Mouse (Mus musculus) hindbrain, postnatal 0 days (tissue): ENCODE results near the gene Adcy9. TPM values are rescaled to one million over a fixed set of nuclear protein-coding genes. Genes with fewer than 3 reads are reported as not detected.
"Not testable (repeated sequence)": the region's sequence is repeated elsewhere in the genome, so short reads cannot be mapped to it uniquely, and the experiment has no call there.

Experiments used
- ATAC-seq: fragments of 200-750 bp; cut with Nextera tagmentation; 2 replicates; pipeline ENCODE4 v1.8.0; 2017; ENCODE audit warnings: mild to moderate bottlenecking, moderate TSS enrichment, moderate library complexity
- DNase-seq: peaks from one replicate; pipeline ENCODE4 v3.0.0-alpha.2; 2015; ENCODE audit warnings: low spot score
- H3K27ac ChIP-seq: fragments of 300-500 bp; sonication (generic); 2 replicates; pipeline ENCODE4 v1.5.1; 2014; ENCODE audit warnings: mild to moderate bottlenecking
- H3K27me3 ChIP-seq: fragments of 300-500 bp; sonication (generic); 2 replicates; pipeline ENCODE4 v1.6.1; 2014; ENCODE audit warnings: low read length, mixed read lengths; ENCODE audit not compliant: insufficient read depth
- H3K36me3 ChIP-seq: fragments of 300-500 bp; sonication (generic); 2 replicates; pipeline ENCODE4 v1.6.1; 2014; ENCODE audit warnings: low read length, mixed read lengths; ENCODE audit not compliant: insufficient read depth
- H3K4me1 ChIP-seq: fragments of 300-500 bp; sonication (generic); 2 replicates; pipeline ENCODE4 v1.6.1; 2014; ENCODE audit warnings: antibody characterized with exemption, low read length, mixed read lengths; ENCODE audit not compliant: insufficient read depth
- H3K4me2 ChIP-seq: fragments of 300-500 bp; sonication (generic); 2 replicates; pipeline ENCODE4 v1.6.1; 2014; ENCODE audit warnings: low read depth, mild to moderate bottlenecking, low read length, moderate library complexity, mixed read lengths
- H3K4me3 ChIP-seq: fragments of 300-500 bp; sonication (generic); 2 replicates; pipeline ENCODE4 v1.5.1; 2014; ENCODE audit warnings: low read length
- H3K9ac ChIP-seq: fragments of 300-500 bp; sonication (generic); replicated peaks from 2 replicates; pipeline ENCODE4 v1.6.1; 2014; ENCODE audit warnings: mild to moderate bottlenecking, low read length, moderate library complexity, mixed read lengths
- H3K9me3 ChIP-seq: fragments of 300-500 bp; sonication (generic); 2 replicates; pipeline ENCODE4 v1.6.1; 2016; ENCODE audit warnings: low read length, mixed read lengths
- CTCF ChIP-seq: IDR thresholded peaks from 2 replicates; pipeline ENCODE4 v1.5.1; 2016; ENCODE audit warnings: antibody characterized with exemption, control low read depth, low read depth
- WGBS: fragments of 180-500 bp; shearing (Covaris S2); extraction: QIAGEN DNeasy Blood & Tissue Kit; methylation state at CpG from one replicate; pipeline ENCODE4 v1.1.7; 2014; 5-methylcytosine and 5-hydroxymethylcytosine counted together
- polyA plus RNA-seq: library from polyadenylated mRNA; unstranded; fragments of >200 nt; fragmentation: Nextera tagmentation; extraction: Ambion mirVana; gene quantifications from 2 replicates; pipeline ENCODE4 v1.2.1, GENCODE M21; 2015
- total RNA-seq: library from RNA; depleted of rRNA; stranded (reverse); fragments of >200 nt; gene quantifications from 2 replicates; pipeline ENCODE4 v1.2.3, GENCODE M21; 2014; rRNA removed

Gene Adcy9
- total and polyA plus RNA-seq, 2 experiments from 2014 or later, result 4.3 to 31.6 TPM

DNA sequence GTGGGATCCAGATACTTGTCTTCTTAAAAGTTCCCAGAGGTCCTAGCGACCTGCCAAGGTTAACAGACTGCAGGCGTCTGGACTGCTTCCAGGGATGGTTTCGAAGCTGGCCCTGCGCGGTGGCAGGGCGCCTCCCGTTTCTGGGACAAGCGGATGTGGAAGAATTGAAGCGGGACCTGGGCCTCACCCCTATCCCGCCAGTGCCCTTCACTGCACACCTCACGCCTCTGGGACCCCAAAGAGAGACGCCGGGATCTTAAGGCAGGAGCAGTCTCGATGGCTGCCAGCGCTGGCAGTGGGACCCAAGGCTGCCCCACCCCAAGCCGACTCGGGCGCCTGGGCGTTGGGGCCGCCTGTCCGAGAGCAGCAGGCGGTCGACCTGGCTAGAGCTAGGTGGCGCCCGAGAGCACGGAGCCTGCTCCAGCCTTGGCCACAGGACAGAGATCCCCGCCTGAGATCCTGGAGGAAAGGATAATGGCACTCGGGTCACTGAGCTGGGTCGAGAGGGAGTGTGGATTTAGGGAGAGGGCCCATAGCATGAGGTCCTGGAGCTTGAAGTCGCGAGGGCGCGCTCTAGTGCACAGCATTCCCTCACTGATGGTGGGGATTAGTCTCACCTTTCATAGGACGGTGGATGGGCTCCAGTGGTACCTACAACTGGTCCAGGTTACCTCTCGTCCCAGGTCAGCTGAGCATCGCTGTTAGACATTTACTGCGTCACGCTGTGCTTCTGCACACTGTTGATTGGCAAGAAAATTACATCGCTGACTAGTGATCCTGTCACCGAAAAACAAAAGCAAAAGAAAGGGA, 152.2 kb downstream of the Adcy9 start:
- TF ChIP-seq CTCF, result peak; percentile 86
- Histone ChIP-seq H3K9ac (peak overlapping the region; percentile 51), H3K4me1 (peaks cover 10% of the 10 kb centered on the region; the same call in 1 of the 2 replicates), H3K4me3 (peak overlapping the region; percentile 35), H3K9me3 (no peaks in the 10 kb centered on the region), H3K27me3 (no peaks in the 10 kb centered on the region), H3K27ac (no peak overlapping the region), H3K36me3 (no peaks in the 10 kb centered on the region), H3K4me2 (peak overlapping the region; percentile 78)
- WGBS, result 9% methylated on average over 40 of the region's 40 CpGs
- DNase-seq (peak; percentile 84), ATAC-seq (peak; percentile 86)

DNA sequence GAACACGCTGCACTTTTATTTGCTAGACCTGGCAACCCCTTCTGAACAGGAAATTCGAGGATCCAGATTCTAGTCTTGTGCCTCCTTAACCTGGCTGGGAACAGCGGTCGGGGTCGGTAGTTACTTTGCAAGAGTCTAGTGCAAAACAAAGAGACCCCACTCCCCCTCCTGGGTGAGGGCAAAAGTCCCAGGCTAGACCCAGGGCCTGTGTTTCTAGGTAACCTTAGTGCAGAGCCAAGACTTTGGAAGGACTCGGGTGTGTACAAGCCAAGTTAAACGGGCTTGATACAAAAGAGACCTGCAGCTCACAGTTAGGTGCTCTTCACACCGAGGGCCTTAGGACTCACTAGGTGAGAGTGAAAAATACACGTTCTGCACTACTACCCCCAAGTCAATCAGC, 152.8 kb downstream of the Adcy9 start:
- ATAC-seq, result no peak; the same call in 1 of the 2 replicates
- 50% methylated on average over 9 of the region's 9 CpGs for WGBS
- H3K9me3 ChIP-seq, result no peaks in the 10 kb centered on the region
- TF ChIP-seq CTCF, result no peak
- no peak overlapping the region for H3K27ac ChIP-seq
- H3K27me3 ChIP-seq, result no peaks in the 10 kb centered on the region
- peaks cover 10% of the 10 kb centered on the region; the same call in 1 of the 2 replicates for H3K4me1 ChIP-seq
- H3K4me2 ChIP-seq, result peak overlapping the region; percentile 78
- no peaks in the 10 kb centered on the region for H3K36me3 ChIP-seq
- no peak for DNase-seq
- H3K4me3 ChIP-seq, result peak overlapping the region; percentile 35; the same call in 1 of the 2 replicates
- H3K9ac ChIP-seq, result no peak overlapping the region; the same call in 1 of the 2 replicates

DNA sequence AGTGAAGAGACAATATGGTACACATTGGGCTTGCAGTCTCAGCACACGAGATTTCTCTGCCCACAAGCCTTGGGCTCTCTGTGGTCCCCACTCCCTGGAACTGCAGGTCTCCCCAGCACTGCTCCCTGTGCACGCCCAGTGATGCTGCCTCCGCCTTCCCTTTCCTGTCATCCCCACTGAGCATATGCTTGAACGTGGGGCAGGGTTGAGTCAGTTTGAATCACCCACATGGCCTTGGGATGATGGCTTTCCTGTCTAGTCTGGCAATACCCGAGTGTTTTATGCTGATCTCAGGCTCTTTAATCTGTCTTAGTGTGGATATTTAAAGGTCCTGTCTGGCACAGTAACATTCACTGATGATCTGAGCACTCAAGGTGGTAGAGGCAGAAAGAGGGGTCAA, 154.9 kb downstream of the Adcy9 start:
- Histone ChIP-seq H3K4me3 (no peak overlapping the region), H3K27ac (no peak overlapping the region), H3K9me3 (no peaks in the 10 kb centered on the region), H3K4me1 (peaks cover 7% of the 10 kb centered on the region; the same call in 1 of the 2 replicates), H3K36me3 (no peaks in the 10 kb centered on the region), H3K9ac (no peak overlapping the region), H3K4me2 (no peak overlapping the region), H3K27me3 (no peaks in the 10 kb centered on the region)
- TF ChIP-seq CTCF, result no peak
- ATAC-seq (no peak), DNase-seq (no peak)
- 56% methylated on average over 5 of the region's 5 CpGs for WGBS

DNA sequence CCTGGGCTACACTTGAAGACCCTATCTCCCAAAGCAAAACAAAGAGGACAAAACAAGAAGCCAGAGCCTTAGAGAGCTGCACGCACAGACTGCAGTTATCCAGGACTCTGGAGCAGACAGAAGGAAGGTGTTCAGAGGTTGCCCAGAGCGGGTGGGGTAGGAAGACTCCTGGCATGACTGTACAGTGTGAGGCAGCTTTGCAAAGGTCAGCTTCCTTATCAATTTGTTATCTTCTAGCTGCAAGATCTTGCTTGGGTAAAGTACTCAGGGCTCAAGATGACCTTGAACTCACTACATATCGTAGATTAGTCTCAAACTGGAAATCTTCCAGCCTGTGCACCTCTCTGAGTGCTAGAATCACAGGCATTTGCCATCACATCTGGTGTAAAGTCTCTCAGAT, 156.8 kb downstream of the Adcy9 start:
- no peak overlapping the region for H3K27ac ChIP-seq
- TF ChIP-seq CTCF, result no peak
- H3K9me3 ChIP-seq, result no peaks in the 10 kb centered on the region
- H3K27me3 ChIP-seq, result no peaks in the 10 kb centered on the region
- ATAC-seq (no peak), DNase-seq (no peak)
- no peak overlapping the region for H3K4me2 ChIP-seq
- H3K36me3 ChIP-seq, result no peaks in the 10 kb centered on the region
- H3K4me3 ChIP-seq, result no peak overlapping the region
- 86% methylated on average over 3 of the region's 3 CpGs for WGBS
- H3K9ac ChIP-seq, result no peak overlapping the region
- H3K4me1 ChIP-seq, result peaks cover 7% of the 10 kb centered on the region; the same call in 1 of the 2 replicates

DNA sequence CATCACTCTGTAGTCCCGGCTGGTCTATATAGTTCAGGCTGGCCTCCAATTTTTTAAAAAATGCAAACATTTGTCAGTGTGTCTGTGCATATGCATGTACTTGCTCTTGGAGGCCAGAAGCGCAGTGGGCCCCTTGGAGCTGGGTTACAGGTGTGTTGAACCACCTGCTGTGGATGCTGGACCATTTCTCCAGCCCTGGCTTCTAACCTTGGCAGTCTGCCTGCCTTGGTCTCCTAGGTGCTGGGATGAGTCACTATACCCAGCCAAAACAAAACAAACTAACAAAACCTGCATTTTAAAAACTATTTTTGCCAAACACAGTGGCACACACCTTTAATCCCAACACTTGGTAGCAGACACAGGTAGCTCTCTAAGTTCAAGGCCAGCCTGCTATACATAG, 162.8 kb downstream of the Adcy9 start:
- DNase-seq (no peak), ATAC-seq (no peak)
- no peak overlapping the region for H3K4me2 ChIP-seq
- H3K4me1 ChIP-seq, result no peaks in the 10 kb centered on the region
- no peaks in the 10 kb centered on the region for H3K9me3 ChIP-seq
- no peaks in the 10 kb centered on the region for H3K27me3 ChIP-seq
- no peak overlapping the region for H3K9ac ChIP-seq
- no peak for TF ChIP-seq CTCF
- no peaks in the 10 kb centered on the region for H3K36me3 ChIP-seq
- H3K27ac ChIP-seq, result no peak overlapping the region
- WGBS, result 92% methylated on average over 2 of the region's 2 CpGs
- H3K4me3 ChIP-seq, result no peak overlapping the region

DNA sequence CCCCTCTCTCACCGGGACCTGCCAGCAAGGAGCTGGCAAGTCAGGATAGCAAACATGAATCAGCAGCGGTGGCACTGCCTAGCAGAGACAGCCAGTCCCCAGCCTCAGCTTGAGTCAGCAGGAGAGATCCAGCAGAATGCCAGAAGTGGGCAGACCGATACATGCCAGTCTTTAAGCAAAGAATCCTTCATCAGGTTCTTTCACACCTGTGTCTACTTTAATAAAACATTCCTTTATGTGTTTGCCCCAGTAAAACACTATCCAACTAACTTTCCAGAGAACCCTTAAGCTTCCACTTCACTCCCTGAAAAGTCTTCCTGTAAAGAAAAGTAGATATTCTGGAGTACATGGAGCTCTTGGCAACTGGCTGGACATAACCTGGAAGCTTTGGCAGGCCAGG, 171.5 kb downstream of the Adcy9 start:
- Histone ChIP-seq H3K4me3 (no peak overlapping the region), H3K9me3 (peaks cover 7% of the 10 kb centered on the region), H3K36me3 (no peaks in the 10 kb centered on the region), H3K27me3 (no peaks in the 10 kb centered on the region), H3K9ac (no peak overlapping the region), H3K4me1 (no peaks in the 10 kb centered on the region), H3K27ac (no peak overlapping the region), H3K4me2 (no peak overlapping the region)
- no peak for ATAC-seq
- 89% methylated on average over 3 of the region's 3 CpGs for WGBS
- no peak for TF ChIP-seq CTCF
- DNase-seq, result no peak

DNA sequence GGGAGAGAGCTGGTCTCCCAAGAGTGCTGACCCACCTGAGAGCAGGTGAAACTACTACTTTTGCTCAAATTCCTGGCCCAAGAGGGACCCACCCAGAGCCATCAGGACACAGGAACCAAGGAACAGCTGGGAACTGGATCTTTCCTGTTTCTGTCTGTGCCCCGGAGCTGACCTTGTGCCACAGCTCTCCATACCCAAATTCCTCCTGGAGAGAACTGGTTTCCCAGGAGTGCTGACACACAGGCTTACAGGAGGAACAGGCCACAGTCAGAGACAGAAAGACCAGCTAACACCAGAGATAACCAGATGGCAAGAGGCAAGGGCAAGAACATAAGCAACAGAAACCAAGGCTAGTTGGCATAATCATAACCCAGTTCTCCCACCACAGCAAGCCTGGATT, 175.1 kb downstream of the Adcy9 start:
- not testable (repeated sequence) for H3K9ac ChIP-seq, H3K4me2 ChIP-seq, H3K36me3 ChIP-seq, H3K9me3 ChIP-seq, ATAC-seq, H3K27me3 ChIP-seq, H3K4me1 ChIP-seq, H3K4me3 ChIP-seq, DNase-seq, H3K27ac ChIP-seq
- WGBS, result 84% methylated on average over 1 of the region's 1 CpGs

Other genes with a start within 250 kb of the Adcy9 start
- 59.4 and 61.6 TPM in 2 replicates for gene Crebbp, start 206.5 kb downstream of the Adcy9 start, total RNA-seq
- 28.3 and 29.8 TPM in 2 replicates for gene Crebbp, start 206.5 kb downstream of the Adcy9 start, polyA plus RNA-seq
- gene Srl, start 121.3 kb upstream of the Adcy9 start, total RNA-seq, result 28.3 and 50.6 TPM in 2 replicates
- 8.7 and 10.6 TPM in 2 replicates for gene Srl, start 121.3 kb upstream of the Adcy9 start, polyA plus RNA-seq
- gene Tfap4, start 139.4 kb upstream of the Adcy9 start, total RNA-seq, result 7.8 and 9.3 TPM in 2 replicates
- 7.0 and 7.6 TPM in 2 replicates for gene Tfap4, start 139.4 kb upstream of the Adcy9 start, polyA plus RNA-seq
- gene Glis2, start 174.2 kb upstream of the Adcy9 start, total RNA-seq, result 25.8 and 28.2 TPM in 2 replicates
- gene Glis2, start 174.2 kb upstream of the Adcy9 start, polyA plus RNA-seq, result 12.0 and 12.5 TPM in 2 replicates
- gene Pam16, start 204.5 kb upstream of the Adcy9 start, total RNA-seq, result 25.4 and 88.3 TPM in 2 replicates
- 135 and 140 TPM in 2 replicates for gene Pam16, start 204.5 kb upstream of the Adcy9 start, polyA plus RNA-seq
- gene Vasn, start 219.4 kb upstream of the Adcy9 start, total RNA-seq, result 18.4 and 18.8 TPM in 2 replicates
- gene Vasn, start 219.4 kb upstream of the Adcy9 start, polyA plus RNA-seq, result 6.1 and 7.3 TPM in 2 replicates
- gene Dnaja3, start 219.5 kb upstream of the Adcy9 start, total RNA-seq, result 49.6 and 50.6 TPM in 2 replicates
- gene Dnaja3, start 219.5 kb upstream of the Adcy9 start, polyA plus RNA-seq, result 52.9 and 54.3 TPM in 2 replicates